In genomic region chr4:149414259-149414658, GRCm38 (mm10) we compare ENCODE assay signal across 30 mouse cellular contexts. TPM values are rescaled to one million over a fixed set of nuclear protein-coding genes. Genes with fewer than 3 reads are reported as not detected.
DNase-seq lines count a peak whose midpoint lies in the region; ATAC-seq and TF ChIP-seq lines count a peak whose summit lies in the region.
"Had no signal": no experiment of that assay in that cellular context is flagged by ENCODE, and none has a peak within 500 bp of the region (broad histone marks: within the 10 kb centered on the region; RNA-seq: fewer than 3 reads in every experiment).

No protein-coding gene starts in this region.

- 90% methylated on average over 3 of the region's 3 CpGs for WGBS in heart, postnatal 0 days
- WGBS in heart, embryonic 12.5 days, result 94% methylated on average over 3 of the region's 3 CpGs
- WGBS in liver, postnatal 0 days (ENCODE audit: insufficient replicate concordance), result 88% methylated on average over 3 of the region's 3 CpGs
- 89% methylated on average over 3 of the region's 3 CpGs for WGBS in liver, embryonic 11.5 days

- no peak for DNase-seq in heart, postnatal 0 days (ENCODE audit: low spot score)
- no peak for DNase-seq in liver, postnatal 0 days
- DNase-seq in liver, embryonic 11.5 days (ENCODE audit: low spot score), result no peak
- no peak for DNase-seq in CH12.LX (ENCODE audit: extremely low read depth)
- DNase-seq: adrenal gland, adult 8-10 months; cerebellum, adult 18-20 months; cerebellum, postnatal 25 days; gastrocnemius, postnatal 14 days; heart, adult 11 months; heart, postnatal 36 days; kidney, adult 18-20 months; liver; lung, postnatal 14 days; right cerebral cortex, adult 18-20 months; right cerebral cortex, postnatal 4 days; thymus, adult 18-20 months had no signal

- H3K27ac ChIP-seq in heart, postnatal 0 days (ENCODE audit: low read depth), result no peak overlapping the region
- H3K27ac ChIP-seq in heart, embryonic 12.5 days (ENCODE audit: poor library complexity, severe bottlenecking), result no peak overlapping the region
- H3K27ac ChIP-seq in liver, postnatal 0 days (ENCODE audit: low read depth), result no peak overlapping the region
- no peak overlapping the region for H3K27ac ChIP-seq in liver, embryonic 11.5 days (ENCODE audit: low read depth, low read length)
- H3K27ac ChIP-seq in CH12.LX (ENCODE audit: insufficient read depth, low read depth), result no peak overlapping the region
- H3K27ac ChIP-seq: embryonic facial prominence, embryonic 13.5 days; forebrain, embryonic 12.5 days; heart, embryonic 13.5 days; limb, embryonic 10.5 days; midbrain, embryonic 12.5 days; stomach, embryonic 15.5 days had no signal

- H3K4me3 ChIP-seq in heart, postnatal 0 days (ENCODE audit: low read depth, low read length), result no peak overlapping the region
- H3K4me3 ChIP-seq in heart, embryonic 12.5 days, result no peak overlapping the region
- no peak overlapping the region for H3K4me3 ChIP-seq in liver, postnatal 0 days (ENCODE audit: low read depth, low read length)
- H3K4me3 ChIP-seq in liver, embryonic 11.5 days (ENCODE audit: low read depth, low read length), result no peak overlapping the region
- no peak overlapping the region for H3K4me3 ChIP-seq in CH12.LX (replicated peaks in 1 of 3; ENCODE audit: low read depth in 2 of 3, low read length in 2 of 3, poor library complexity in 1 of 3)
- H3K4me3 ChIP-seq: embryonic facial prominence, embryonic 13.5 days; erythroblast, embryonic 14.5 days; forebrain, embryonic 12.5 days; heart, embryonic 13.5 days; limb, embryonic 10.5 days; midbrain, embryonic 12.5 days; neural tube, embryonic 13.5 days; stomach, embryonic 15.5 days had no signal

- H3K36me3 ChIP-seq in heart, postnatal 0 days (replicated peaks; ENCODE audit: control insufficient read depth, insufficient read depth, low read length), result peaks cover 15% of the 10 kb centered on the region
- H3K36me3 ChIP-seq in heart, embryonic 12.5 days, result peaks cover 17% of the 10 kb centered on the region
- 0 out of 2 replicates have a peak, but pooled peaks cover 6% of the 10 kb centered on the region for H3K36me3 ChIP-seq in liver, postnatal 0 days (replicated peaks; ENCODE audit: insufficient read depth, low read length)
- H3K36me3 ChIP-seq in liver, embryonic 11.5 days (ENCODE audit: control insufficient read depth, insufficient read depth, low read length), result peaks cover 7% of the 10 kb centered on the region
- H3K36me3 ChIP-seq in CH12.LX (replicated peaks in 1 of 2; ENCODE audit: control insufficient read depth in 1 of 2, insufficient read depth in 1 of 2, low read length in 1 of 2), result peaks cover 4 to 74% of the 10 kb centered on the region in 2 experiments

- peaks cover 42% of the 10 kb centered on the region for H3K79me2 ChIP-seq in CH12.LX (replicated peaks; ENCODE audit: control insufficient read depth, extremely low read depth, insufficient read depth, poor library complexity, severe bottlenecking)

- H3K9ac ChIP-seq in heart, postnatal 0 days (replicated peaks; ENCODE audit: low read depth, low read length), result no peak overlapping the region
- H3K9ac ChIP-seq in heart, embryonic 12.5 days, result no peak overlapping the region
- H3K9ac ChIP-seq in liver, postnatal 0 days (replicated peaks), result no peak overlapping the region
- H3K9ac ChIP-seq in liver, embryonic 11.5 days (ENCODE audit: low read depth, low read length), result no peak overlapping the region
- no peak overlapping the region for H3K9ac ChIP-seq in CH12.LX (ENCODE audit: insufficient read depth, low read depth)
- H3K9ac ChIP-seq: embryonic facial prominence, embryonic 13.5 days; forebrain, embryonic 12.5 days; heart, embryonic 13.5 days; midbrain, embryonic 12.5 days; neural tube, embryonic 13.5 days; stomach, embryonic 15.5 days had no signal

- in situ Hi-C loops in CH12.LX (cut with MboI; ENCODE audit: low pct_ligation_motif_present, low pct_unique_long_range_greater_than_20kb, low sequenced_read_pairs), result no loop called here

- no peak overlapping the region for H3K4me2 ChIP-seq in heart, postnatal 0 days (ENCODE audit: low read depth, low read length)
- no peak overlapping the region for H3K4me2 ChIP-seq in heart, embryonic 12.5 days
- no peak overlapping the region for H3K4me2 ChIP-seq in liver, postnatal 0 days (ENCODE audit: low read depth, low read length)
- no peak overlapping the region for H3K4me2 ChIP-seq in liver, embryonic 11.5 days
- H3K4me2 ChIP-seq in CH12.LX (ENCODE audit: insufficient read depth, low read depth, poor library complexity, severe bottlenecking), result no peak overlapping the region
- H3K4me2 ChIP-seq: embryonic facial prominence, embryonic 13.5 days; forebrain, embryonic 12.5 days; heart, embryonic 13.5 days; midbrain, embryonic 12.5 days; neural tube, embryonic 13.5 days; stomach, embryonic 15.5 days had no signal

- TF ChIP-seq POLR2A in CH12.LX (IDR thresholded peaks at IDR 0.05; ENCODE audit: low read depth, low read length), result no peak

- no peaks in the 10 kb centered on the region for H3K9me3 ChIP-seq in heart, postnatal 0 days (replicated peaks; ENCODE audit: control insufficient read depth, low read length)
- H3K9me3 ChIP-seq in heart, embryonic 12.5 days (replicated peaks), result no peaks in the 10 kb centered on the region
- no peaks in the 10 kb centered on the region for H3K9me3 ChIP-seq in liver, postnatal 0 days (ENCODE audit: low read length)
- H3K9me3 ChIP-seq in liver, embryonic 11.5 days (ENCODE audit: control insufficient read depth, low read length), result no peaks in the 10 kb centered on the region
- peaks cover 2% of the 10 kb centered on the region for H3K9me3 ChIP-seq in CH12.LX (replicated peaks; ENCODE audit: low read length)
- H3K9me3 ChIP-seq: embryonic facial prominence, embryonic 13.5 days; forebrain, embryonic 12.5 days; heart, embryonic 13.5 days; limb, embryonic 10.5 days; neural tube, embryonic 13.5 days; stomach, embryonic 15.5 days had no signal

- peak; percentile 25 for TF ChIP-seq RAD21 in CH12.LX (IDR thresholded peaks at IDR 0.05; ENCODE audit: low read depth, low read length)

- H3K27me3 ChIP-seq in heart, postnatal 0 days (ENCODE audit: control insufficient read depth, insufficient read depth, low read length), result no peaks in the 10 kb centered on the region
- H3K27me3 ChIP-seq in heart, embryonic 12.5 days (replicated peaks), result no peaks in the 10 kb centered on the region
- H3K27me3 ChIP-seq in liver, postnatal 0 days (ENCODE audit: insufficient read depth, low read length), result no peaks in the 10 kb centered on the region
- H3K27me3 ChIP-seq in liver, embryonic 11.5 days (replicated peaks; ENCODE audit: control insufficient read depth, insufficient read depth, low read length), result no peaks in the 10 kb centered on the region
- H3K27me3 ChIP-seq in CH12.LX (replicated peaks), result no peaks in the 10 kb centered on the region
- H3K27me3 ChIP-seq: embryonic facial prominence, embryonic 13.5 days; forebrain, embryonic 12.5 days; heart, embryonic 13.5 days; midbrain, embryonic 12.5 days; neural tube, embryonic 13.5 days; stomach, embryonic 15.5 days had no signal

- ATAC-seq in heart, postnatal 0 days (ENCODE audit: insufficient read depth, low read depth), result no peak
- no peak for ATAC-seq in heart, embryonic 12.5 days (ENCODE audit: insufficient number of reproducible peaks, low FRiP score)
- ATAC-seq in liver, postnatal 0 days, result no peak
- no peak for ATAC-seq in liver, embryonic 11.5 days (replicated peaks; ENCODE audit: low FRiP score)
- 0 out of 2 replicates have a peak, but pooled peaks have one; percentile 44 for ATAC-seq in megakaryocyte progenitor cell, adult 5-6 weeks (replicated peaks; ENCODE audit: poor library complexity)
- no peak for ATAC-seq in monocyte, adult 5-6 weeks (replicated peaks; ENCODE audit: insufficient number of reproducible peaks, low FRiP score, low TSS enrichment, poor library complexity, severe bottlenecking)
- ATAC-seq: hindbrain, embryonic 16.5 days had no signal

- peaks cover 35% of the 10 kb centered on the region for H3K4me1 ChIP-seq in heart, postnatal 0 days (ENCODE audit: control insufficient read depth, insufficient read depth)
- H3K4me1 ChIP-seq in heart, embryonic 12.5 days (replicated peaks), result peaks cover 34% of the 10 kb centered on the region
- H3K4me1 ChIP-seq in liver, postnatal 0 days (ENCODE audit: insufficient read depth), result peaks cover 19% of the 10 kb centered on the region
- H3K4me1 ChIP-seq in liver, embryonic 11.5 days (replicated peaks; ENCODE audit: control insufficient read depth, insufficient read depth, low read length), result peaks cover 11% of the 10 kb centered on the region
- no peaks in the 10 kb centered on the region for H3K4me1 ChIP-seq in CH12.LX (ENCODE audit: control insufficient read depth in 1 of 2, insufficient read depth in 2 of 2)

- TF ChIP-seq EP300 in heart, postnatal 0 days (IDR thresholded peaks at IDR 0.05; ENCODE audit: low read depth), result no peak
- no peak for TF ChIP-seq EP300 in liver, postnatal 0 days (IDR thresholded peaks at IDR 0.05; ENCODE audit: low read depth)
- TF ChIP-seq EP300 in CH12.LX (IDR thresholded peaks at IDR 0.05; ENCODE audit: low read length), result no peak

- dilution Hi-C loops in CH12.LX (cut with MboI; ENCODE audit: extremely low pct_ligation_motif_present, extremely low pct_unique_long_range_greater_than_20kb, low sequenced_read_pairs), result no loop called here

- peak; percentile 27; the same call in 1 of the 2 replicates for TF ChIP-seq CTCF in heart, postnatal 0 days (IDR thresholded peaks at IDR 0.05; ENCODE audit: low read depth)
- 0 out of 2 replicates have a peak, but pooled peaks have one; percentile 12 for TF ChIP-seq CTCF in liver, postnatal 0 days (IDR thresholded peaks at IDR 0.05; ENCODE audit: low read depth)
- peak in 1 of 2 experiments; percentile 26; a peak in 2 of 4 replicates for TF ChIP-seq CTCF in CH12.LX (conservative IDR thresholded peaks at IDR 0.05 in 1 of 2, IDR thresholded peaks at IDR 0.05 in 1 of 2; ENCODE audit: low read depth in 2 of 2, low read length in 2 of 2)

RNA-seq across cellular contexts. Expression of gene Ube4b, which starts 12.3 kb away (rescaled TPM):
- total RNA-seq in heart, postnatal 0 days (2014; rRNA removed; ENCODE audit: low replicate concordance), result 56.4 and 70.5 TPM in 2 replicates
- 17.6 and 20.2 TPM in 2 replicates for polyA plus RNA-seq in heart, postnatal 0 days (2015; fragmentation: Nextera tagmentation; extraction: Ambion mirVana)
- polyA plus RNA-seq in heart, embryonic 12.5 days (2016; fragmentation: Nextera tagmentation; extraction: Ambion mirVana), result 50.3 and 58.3 TPM in 2 replicates
- polyA plus RNA-seq in liver, postnatal 0 days (2015; fragmentation: Nextera tagmentation; extraction: Ambion mirVana), result 11.9 and 12.7 TPM in 2 replicates
- 35.0 and 37.4 TPM in 2 replicates for polyA plus RNA-seq in liver, embryonic 11.5 days (2014; fragmentation: Nextera tagmentation; extraction: Ambion mirVana)
- total RNA-seq in CH12.LX (2012; rRNA removed) (35.3 and 41.6 TPM in 2 replicates), CH12.LX (2014; rRNA removed) (13.1 and 14.3 TPM in 2 replicates)
- polyA plus RNA-seq in CH12.LX (2012; ENCODE audit: insufficient read length, low read depth), result 47.9 and 60.0 TPM in 2 replicates
- 42.0 and 43.2 TPM in 2 replicates for total RNA-seq in megakaryocyte progenitor cell, adult 5-6 weeks (2015)
- 35.1 and 42.1 TPM in 2 replicates for total RNA-seq in megakaryocyte progenitor cell, adult 5-6 weeks (2017)
- 19.5 to 29.6 TPM (median 20.9 TPM) in 3 replicates for total RNA-seq in monocyte, adult 5-6 weeks (2017)

RNA-seq across cellular contexts. Expression of gene Rbp7, which starts 40.5 kb away (rescaled TPM):
- 2.2 and 6.0 TPM in 2 replicates for total RNA-seq in heart, postnatal 0 days (2014; rRNA removed; ENCODE audit: low replicate concordance)
- 64.1 and 74.2 TPM in 2 replicates for polyA plus RNA-seq in heart, postnatal 0 days (2015; fragmentation: Nextera tagmentation; extraction: Ambion mirVana)
- polyA plus RNA-seq in heart, embryonic 12.5 days (2016; fragmentation: Nextera tagmentation; extraction: Ambion mirVana), result 2.4 and 3.4 TPM in 2 replicates
- polyA plus RNA-seq in liver, postnatal 0 days (2015; fragmentation: Nextera tagmentation; extraction: Ambion mirVana), result 0.21 TPM in 1 of 2 replicates, not detected in the other
- not detected in 2 replicates for polyA plus RNA-seq in liver, embryonic 11.5 days (2014; fragmentation: Nextera tagmentation; extraction: Ambion mirVana)
- total RNA-seq in CH12.LX (2012; rRNA removed) (not detected in 2 replicates), CH12.LX (2014; rRNA removed) (not detected in 2 replicates)
- polyA plus RNA-seq in CH12.LX (2012; ENCODE audit: insufficient read length, low read depth), result not detected in 2 replicates
- not detected in 2 replicates for total RNA-seq in megakaryocyte progenitor cell, adult 5-6 weeks (2015)
- total RNA-seq in megakaryocyte progenitor cell, adult 5-6 weeks (2017), result not detected in 2 replicates
- not detected in 3 replicates for total RNA-seq in monocyte, adult 5-6 weeks (2017)
- total RNA-seq: layer of hippocampus, postnatal 25 days; megakaryocyte, adult 5-6 weeks had no signal
- polyA plus RNA-seq: embryonic facial prominence, embryonic 13.5 days; erythroblast, embryonic 14.5 days; forebrain, embryonic 12.5 days; hindbrain, embryonic 16.5 days; limb, embryonic 10.5 days; midbrain, embryonic 12.5 days; neural tube, embryonic 13.5 days had no signal

Comparison
In these comparisons a context has a peak if more than half of its experiments do, and no peak if none do; other contexts are left out.
1. RNA of gene Rbp7, which starts 40.5 kb away (polyA plus RNA-seq): 64.1 to 74.2 TPM in heart, postnatal 0 days; 2.4 to 3.4 TPM in heart, embryonic 12.5 days, not detected in liver, embryonic 11.5 days, 0.21 TPM in liver, postnatal 0 days and not detected in CH12.LX; every median in the first group is over 10 times any median in the second.